Mouse (Mus musculus) spleen, adult 18-20 months (tissue): ENCODE results near the gene Hbp1.

Source experiments
- DNase-seq, 2 experiments: peaks; one replicate each; pipeline ENCODE4 v3.0.0; 2022; ENCODE audit warnings: mixed read lengths in 2 of 2

Gene Hbp1

DNA sequence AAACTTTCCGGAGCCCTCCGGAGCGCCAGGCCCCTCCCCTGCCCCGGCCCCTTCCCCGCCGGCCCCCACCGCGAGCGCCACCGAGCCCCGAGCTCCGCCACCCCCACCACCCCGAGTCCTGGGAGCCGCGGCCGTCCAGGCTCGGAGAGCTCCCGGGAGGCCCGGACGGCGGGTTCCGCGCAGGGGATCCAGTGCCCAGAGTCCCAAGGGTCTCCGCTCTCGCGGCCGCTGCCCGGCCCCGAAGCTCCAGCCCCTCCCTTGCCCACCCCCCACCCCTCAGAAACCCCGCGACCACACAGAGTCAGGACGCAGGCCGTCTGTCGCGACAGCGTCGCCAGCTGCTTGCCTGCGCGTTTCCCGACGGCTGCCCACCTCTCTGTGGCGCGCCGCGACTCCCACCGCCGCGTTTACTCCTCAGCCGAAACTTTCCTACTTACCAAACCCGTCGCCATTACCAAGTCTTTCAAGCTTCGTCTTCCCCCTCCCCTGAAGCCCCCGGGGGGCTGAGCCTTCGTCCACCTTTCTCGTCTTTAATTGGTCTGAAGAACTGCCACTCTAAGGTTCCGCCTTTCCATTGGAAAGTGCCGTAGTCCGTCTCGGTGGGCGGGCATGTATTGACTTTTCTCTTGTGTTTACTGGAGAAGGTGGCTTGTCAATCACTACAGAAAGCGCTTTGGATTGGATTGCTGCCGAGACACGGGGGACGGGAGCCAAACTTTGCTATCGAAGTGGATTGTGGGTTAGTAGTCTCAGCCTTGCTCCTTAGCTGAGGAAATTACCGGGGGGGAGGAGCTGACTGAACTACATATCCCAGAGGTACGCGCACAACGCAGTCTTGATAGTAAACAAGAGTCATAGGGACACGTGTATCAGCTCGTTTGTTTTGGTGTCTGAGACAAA lies at the start of gene Hbp1:
Hbp1 (minus strand) TSS at position 777 of the 900 bp plus-strand sequence.
- peak; percentile 89 to 93 for DNase-seq

DNA sequence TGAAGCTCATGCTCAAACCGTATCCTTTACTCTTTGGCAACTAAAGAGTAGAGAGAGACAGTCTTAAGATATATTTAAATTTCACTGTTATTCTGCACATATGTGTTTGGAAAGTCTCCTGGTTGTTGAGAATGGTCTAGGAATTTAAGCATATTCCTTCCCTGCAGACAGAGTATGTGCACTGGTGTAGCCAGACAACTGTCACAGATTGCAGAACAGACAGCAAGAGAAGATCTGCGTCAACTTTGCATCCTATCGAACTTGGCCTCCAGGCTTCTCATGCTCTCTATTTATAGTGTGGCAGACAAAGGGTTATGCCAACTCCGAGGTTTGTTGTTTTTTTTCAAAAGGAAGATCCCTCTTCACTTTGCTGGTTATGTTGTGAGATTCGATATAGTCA lies 48.4 kb upstream of the Hbp1 start:
- DNase-seq = no peak

GRCm38 (mm10) chr12:31997328-31997878 lies 47.1 kb upstream of the Hbp1 start:
- no peak for DNase-seq

DNA sequence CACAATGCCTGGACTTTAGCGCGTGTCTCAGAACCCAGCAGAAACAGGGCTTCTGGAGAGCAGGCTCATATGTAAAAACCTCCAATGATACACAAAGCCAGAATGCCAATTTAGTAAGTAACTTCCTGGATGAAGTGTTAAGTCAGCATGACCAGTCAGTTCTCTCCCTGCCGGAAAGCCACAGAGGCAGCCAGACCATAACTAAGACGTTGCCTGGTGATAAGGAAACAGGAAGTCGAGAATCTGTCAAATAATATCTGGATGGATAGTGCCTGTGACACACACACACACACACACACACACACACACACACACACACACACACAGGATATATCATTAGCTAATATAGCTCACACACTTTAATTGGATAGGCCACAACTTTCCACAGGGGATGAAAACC lies 46.5 kb upstream of the Hbp1 start:
- DNase-seq = no peak

GRCm38 (mm10) chr12:31990575-31990974 lies 40.2 kb upstream of the Hbp1 start:
- no peak for DNase-seq

- no peak for DNase-seq
These were observed 39.4 kb upstream of the Hbp1 start for GRCm38 (mm10) chr12:31989726-31990125.

DNA sequence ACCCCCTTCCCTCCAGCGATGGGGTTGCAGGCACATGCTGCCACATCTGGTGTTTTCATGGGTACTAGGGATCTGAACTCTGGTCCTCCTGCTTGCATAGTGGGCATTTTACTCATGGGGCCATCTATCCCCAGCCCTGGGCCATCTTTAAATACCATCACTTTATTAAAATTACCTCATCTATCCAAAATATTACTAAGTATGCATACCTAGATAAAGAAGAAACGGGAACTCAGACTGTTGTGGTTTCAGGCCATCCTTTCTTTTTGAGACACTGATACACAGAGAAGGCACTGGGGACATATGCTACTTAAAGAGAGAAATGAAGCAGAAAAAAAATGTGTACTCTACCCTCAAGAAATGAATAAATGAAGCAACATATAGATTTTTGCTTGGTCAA lies 36.1 kb upstream of the Hbp1 start:
- no peak for DNase-seq

DNA sequence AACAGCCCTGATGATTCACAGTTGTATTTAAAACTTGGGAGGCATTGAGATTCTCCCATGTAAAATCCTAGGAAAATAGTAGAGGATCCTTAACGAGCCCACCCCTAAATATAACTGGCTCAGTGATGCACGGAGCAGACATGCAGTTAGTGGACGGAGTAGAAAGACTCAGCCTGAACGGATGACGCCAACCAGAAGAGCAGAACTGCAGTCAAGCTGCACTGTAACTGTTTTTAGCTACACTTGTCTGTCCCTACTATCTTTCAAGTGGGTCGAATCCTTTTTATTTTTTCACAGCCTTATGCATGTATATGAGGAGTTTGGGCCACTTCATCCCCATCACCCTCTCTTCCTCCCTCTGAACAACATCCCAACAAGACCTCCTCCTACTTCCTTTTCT lies 35.4 kb upstream of the Hbp1 start:
- no peak for DNase-seq

- DNase-seq = no peak
These were observed 34.3 kb upstream of the Hbp1 start for GRCm38 (mm10) chr12:31984664-31985063.

GRCm38 (mm10) chr12:31984206-31984605 lies 33.9 kb upstream of the Hbp1 start:
- no peak for DNase-seq

DNA sequence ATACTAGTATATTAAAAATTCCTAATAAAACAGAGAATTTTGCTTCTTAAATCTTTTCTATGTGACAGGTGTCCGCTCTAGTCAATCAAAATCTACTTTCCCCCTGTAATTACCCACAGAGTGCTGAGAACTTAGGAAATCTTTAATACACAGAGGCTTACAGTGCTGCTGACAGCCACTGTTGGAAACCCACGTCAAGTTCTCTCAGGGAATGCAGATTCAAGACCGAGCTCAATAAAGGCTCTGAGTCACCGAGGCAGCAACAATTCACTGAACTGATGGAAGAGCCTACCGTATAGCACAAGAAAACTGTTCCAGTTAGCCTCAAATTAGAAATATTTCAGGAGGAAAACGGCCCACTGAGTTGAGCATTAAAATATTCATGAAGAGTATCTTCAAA lies 33.4 kb upstream of the Hbp1 start:
- DNase-seq = no peak

GRCm38 (mm10) chr12:31983238-31983637 lies 32.9 kb upstream of the Hbp1 start:
- no peak for DNase-seq

- no peak for DNase-seq
These were observed 27.4 kb upstream of the Hbp1 start for GRCm38 (mm10) chr12:31977613-31978195.

DNA sequence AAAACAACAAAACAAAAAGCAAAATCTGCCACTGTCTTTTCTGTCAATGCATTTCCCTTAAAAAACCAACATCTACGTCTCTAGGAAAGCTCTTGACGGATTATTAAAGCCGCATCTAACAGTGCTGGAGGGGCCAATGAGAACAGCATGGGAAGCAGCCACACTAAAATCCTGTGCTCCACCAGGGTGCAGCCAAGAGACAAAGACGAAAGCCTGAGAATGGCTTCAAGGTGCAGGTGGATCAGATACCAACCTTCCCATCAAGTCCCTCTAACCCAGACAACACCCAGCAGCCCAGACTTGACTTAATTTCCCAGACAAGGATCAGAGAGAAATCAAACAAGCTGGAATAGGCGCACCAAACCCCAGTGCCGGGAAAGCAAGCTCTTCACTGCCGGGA lies 26.2 kb upstream of the Hbp1 start:
- no peak for DNase-seq

DNA sequence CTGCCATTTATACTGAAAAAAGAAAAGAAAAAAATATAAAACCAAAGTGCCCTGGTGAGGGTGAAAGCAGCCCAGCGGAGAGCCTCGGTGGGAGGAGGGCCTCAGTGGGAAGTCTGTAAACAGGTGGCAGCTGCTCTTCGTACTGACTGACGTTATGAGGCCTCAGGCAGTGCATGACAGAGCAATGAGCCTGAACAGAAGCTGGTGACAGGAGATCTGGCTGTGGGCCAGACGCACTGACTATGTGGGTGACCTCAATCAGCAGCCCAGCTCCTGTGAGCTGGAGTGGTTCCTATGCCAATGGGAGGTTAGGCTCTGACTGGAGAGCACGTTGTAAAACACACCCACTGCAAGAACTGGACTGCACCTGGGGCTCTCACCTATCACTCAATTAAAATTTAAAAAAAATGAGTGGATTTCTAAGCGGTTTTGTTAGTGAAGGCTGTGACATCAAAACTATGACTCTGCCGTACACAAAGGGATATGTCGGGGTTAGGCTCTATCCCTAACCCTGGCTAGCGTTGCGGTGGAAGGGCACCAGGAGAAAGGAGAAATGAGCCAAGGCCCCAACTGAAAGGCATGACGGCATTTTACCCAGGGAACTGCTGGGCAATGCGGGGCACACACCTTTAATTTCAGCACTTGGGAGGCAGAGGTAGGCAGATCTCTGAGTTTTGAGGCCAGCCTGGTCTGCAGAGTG lies 23.3 kb upstream of the Hbp1 start:
- peak; percentile 46 to 49 for DNase-seq

DNA sequence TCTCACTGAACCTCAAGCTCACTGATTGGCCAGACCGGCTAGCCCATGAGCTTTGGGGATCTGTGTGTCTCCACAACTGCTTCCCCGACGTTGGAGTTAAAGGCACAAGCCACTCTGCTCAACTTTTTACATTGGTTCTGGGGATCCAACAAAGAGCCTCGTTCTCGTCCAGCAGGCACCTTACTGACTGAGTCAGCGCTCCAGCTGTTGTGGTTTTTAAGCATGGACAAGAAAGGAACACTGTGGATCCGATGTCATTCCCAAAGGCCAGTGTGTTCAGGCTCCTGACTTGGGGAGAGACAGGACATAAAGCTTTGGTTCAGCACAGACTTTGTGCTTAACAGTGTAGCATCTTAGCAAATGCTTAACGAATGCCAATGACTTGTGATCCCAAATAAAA lies 21.2 kb upstream of the Hbp1 start:
- DNase-seq = no peak

GRCm38 (mm10) chr12:31969111-31969510 lies 18.8 kb upstream of the Hbp1 start:
- DNase-seq = no peak

GRCm38 (mm10) chr12:31967536-31967935 lies 17.2 kb upstream of the Hbp1 start:
- peak in 1 of 2 experiments; percentile 39 for DNase-seq

- no peak for DNase-seq
These were observed 16.1 kb upstream of the Hbp1 start for GRCm38 (mm10) chr12:31966405-31966804.

DNA sequence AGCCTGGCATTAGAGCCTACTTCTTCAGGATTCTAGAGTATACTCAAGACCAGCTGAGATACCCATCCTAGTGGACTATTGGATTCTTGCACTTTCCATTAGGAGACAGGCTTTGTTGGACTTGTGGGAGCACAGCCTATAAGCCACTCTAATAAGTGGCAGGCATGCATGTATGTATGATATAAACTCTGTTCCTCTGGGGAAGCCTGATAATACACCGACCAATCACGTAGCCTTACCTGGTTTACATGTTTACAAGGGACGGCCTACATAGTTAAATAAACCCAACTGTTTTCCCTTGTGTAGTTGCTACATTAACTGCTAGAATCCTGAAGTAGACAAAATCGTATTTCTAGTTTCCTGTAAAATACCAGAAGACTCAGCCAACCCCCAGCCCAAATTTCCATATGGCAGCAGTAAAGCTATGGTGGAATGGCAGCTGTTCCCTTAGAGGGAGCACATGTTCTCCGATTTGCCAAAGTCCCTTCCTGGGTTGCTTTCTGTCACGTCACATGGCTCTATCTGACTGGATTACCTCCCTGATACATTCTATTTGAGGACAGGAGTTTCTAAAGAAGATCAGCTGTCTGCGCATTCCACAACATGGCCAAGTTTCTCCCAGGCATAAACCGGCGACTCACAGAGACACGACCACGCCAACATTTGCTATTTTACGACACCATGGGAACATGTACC lies 15.3 kb upstream of the Hbp1 start:
- no peak for DNase-seq

- no peak for DNase-seq
These were observed 13.7 kb upstream of the Hbp1 start for GRCm38 (mm10) chr12:31964074-31964473.

DNA sequence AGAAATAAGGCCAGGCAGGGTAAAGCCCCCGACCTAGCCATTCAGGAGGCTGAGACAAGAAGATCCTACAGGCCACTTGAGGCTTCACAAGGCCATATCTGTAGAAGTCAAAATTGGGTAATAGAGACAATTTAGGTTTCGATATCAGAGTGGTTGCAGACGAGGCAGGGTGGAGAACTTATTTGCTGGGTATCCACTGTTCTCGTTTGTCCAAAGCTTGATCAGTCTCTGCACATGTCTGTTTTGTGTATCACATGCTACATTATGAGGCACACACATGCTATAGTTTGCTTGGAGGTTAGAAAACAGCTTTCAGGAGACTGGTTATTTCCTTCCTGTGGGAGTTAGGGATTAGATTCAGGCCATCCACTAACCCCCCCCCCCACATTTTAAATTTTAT lies 5.5 kb upstream of the Hbp1 start:
- no peak for DNase-seq

- no peak for DNase-seq
These were observed 310 bp upstream of the Hbp1 start for GRCm38 (mm10) chr12:31950659-31951031.
